ENCODE assay signal across 8 mouse cellular contexts in genomic region chr15:78868398-78868797, GRCm38 (mm10). TPM values are rescaled to one million over a fixed set of nuclear protein-coding genes. Genes with fewer than 3 reads are reported as not detected.
DNase-seq lines count a peak whose midpoint lies in the region; ATAC-seq and TF ChIP-seq lines count a peak whose summit lies in the region.

No protein-coding gene starts in this region.

- no peaks in the 10 kb centered on the region for H3K9me3 ChIP-seq in kidney, embryonic 16.5 days (ENCODE audit: low read length)

- no peak overlapping the region for H3K4me3 ChIP-seq in gastrocnemius, adult 2 months
- H3K4me3 ChIP-seq in kidney, embryonic 16.5 days (ENCODE audit: low read length), result no peak overlapping the region

- no peak overlapping the region for H3K4me2 ChIP-seq in kidney, embryonic 16.5 days (replicated peaks; ENCODE audit: low read depth, low read length)

- H3K4me1 ChIP-seq in kidney, embryonic 16.5 days (ENCODE audit: insufficient read depth, low read length), result peaks cover 26% of the 10 kb centered on the region

- intact Hi-C loops in gastrocnemius, adult 2 months (cut with DNase I), result no loop called here

- DNase-seq in gastrocnemius, adult 2 months, result no peak
- DNase-seq in gastrocnemius, postnatal 4 days (ENCODE audit: low spot score in 2 of 2), result no peak
- peak; percentile 58 for DNase-seq in heart, adult 8-10 months (ENCODE audit: low spot score)
- peak; percentile 83 for DNase-seq in lung, postnatal 36 days
- DNase-seq in adrenal gland, postnatal 4 days (ENCODE audit: low spot score in 2 of 2), result no peak
- DNase-seq in adrenal gland, adult 18-20 months (ENCODE audit: low spot score in 2 of 2), result no peak
- DNase-seq in spleen, postnatal 36 days (ENCODE audit: low spot score in 2 of 2), result no peak

- H3K36me3 ChIP-seq in kidney, embryonic 16.5 days (ENCODE audit: insufficient read depth, low read length), result no peaks in the 10 kb centered on the region

- 6% methylated on average over 9 of the region's 9 CpGs for WGBS in kidney, embryonic 16.5 days

- no peak overlapping the region for H3K9ac ChIP-seq in kidney, embryonic 16.5 days (replicated peaks; ENCODE audit: low read length)

- H3K27ac ChIP-seq in gastrocnemius, adult 2 months, result peak overlapping the region; percentile 56
- peak overlapping the region; percentile 92 for H3K27ac ChIP-seq in kidney, embryonic 16.5 days (ENCODE audit: low read length)

- H3K27me3 ChIP-seq in kidney, embryonic 16.5 days (ENCODE audit: insufficient read depth, low read length), result no peaks in the 10 kb centered on the region

- peak; percentile 75 for ATAC-seq in kidney, embryonic 16.5 days (ENCODE audit: low FRiP score, low TSS enrichment)

- TF ChIP-seq CTCF in gastrocnemius, adult 2 months (IDR thresholded peaks at IDR 0.05), result no peak

RNA-seq across cellular contexts. Expression of gene Gga1, which starts 8.6 kb away (rescaled TPM):
- 10 to 100 TPM; 43.1 to 45.7 TPM for total RNA-seq in gastrocnemius, adult 2 months (2021)
- total RNA-seq in gastrocnemius, postnatal 4 days (2021), result 10 to 100 TPM; 36.8 to 40.9 TPM
- 10 to 100 TPM; 44.8 to 49.1 (median 46.3) TPM for total RNA-seq in heart, adult 8-10 months (2022)
- polyA plus RNA-seq in kidney, embryonic 16.5 days (2015; fragmentation: Nextera tagmentation; extraction: Ambion mirVana), result 54.7 and 61.9 TPM in 2 replicates
- 10 to 100 TPM; 58.8 to 65.5 TPM for total RNA-seq in adrenal gland, postnatal 4 days (2021)
- total RNA-seq in adrenal gland, adult 18-20 months (2021), result 10 to 100 TPM; 55.2 to 57.2 TPM

RNA-seq across cellular contexts. Expression of gene Lgals2, which starts 13.1 kb away (rescaled TPM):
- not detected for total RNA-seq in gastrocnemius, adult 2 months (2021)
- not detected for total RNA-seq in gastrocnemius, postnatal 4 days (2021)
- under 1 TPM in 1 of 4 experiments, not detected in 3; 0.65 TPM for total RNA-seq in heart, adult 8-10 months (2022)
- polyA plus RNA-seq in kidney, embryonic 16.5 days (2015; fragmentation: Nextera tagmentation; extraction: Ambion mirVana), result 0.54 and 0.77 TPM in 2 replicates
- total RNA-seq in adrenal gland, postnatal 4 days (2021), result 1 to 10 TPM; 2.6 to 2.9 TPM
- total RNA-seq in adrenal gland, adult 18-20 months (2021), result under 1 TPM in 1 of 2 experiments, not detected in 1; 0.54 TPM

RNA-seq across cellular contexts. Expression of gene Cdc42ep1, which starts 26.0 kb away (rescaled TPM):
- total RNA-seq in gastrocnemius, adult 2 months (2021), result 1 to 10 TPM; 8.5 to 10.0 TPM
- total RNA-seq in gastrocnemius, postnatal 4 days (2021), result 10 to 100 TPM; 43.2 to 47.6 TPM
- total RNA-seq in heart, adult 8-10 months (2022), result 10 to 100 TPM; 30.5 to 40.3 (median 39.1) TPM
- polyA plus RNA-seq in kidney, embryonic 16.5 days (2015; fragmentation: Nextera tagmentation; extraction: Ambion mirVana), result 58.5 and 59.7 TPM in 2 replicates
- total RNA-seq in adrenal gland, postnatal 4 days (2021), result 10 to 100 TPM; 56.7 to 59.1 TPM
- 10 to 100 TPM; 36.2 to 53.1 TPM for total RNA-seq in adrenal gland, adult 18-20 months (2021)

RNA-seq across cellular contexts. Expression of gene Gm49510, which starts 31.1 kb away (rescaled TPM):
- total RNA-seq in gastrocnemius, adult 2 months (2021), result under 1 TPM in 1 of 2 experiments, not detected in 1; 0.13 TPM
- total RNA-seq in gastrocnemius, postnatal 4 days (2021), result not detected
- total RNA-seq in heart, adult 8-10 months (2022), result not detected
- polyA plus RNA-seq in kidney, embryonic 16.5 days (2015; fragmentation: Nextera tagmentation; extraction: Ambion mirVana), result 0.37 and 0.70 TPM in 2 replicates
- not detected for total RNA-seq in adrenal gland, postnatal 4 days (2021)
- not detected for total RNA-seq in adrenal gland, adult 18-20 months (2021)

RNA-seq across cellular contexts. Expression of gene Sh3bp1, which starts 31.2 kb away (rescaled TPM):
- 1 to 10 TPM; 1.4 to 2.0 TPM for total RNA-seq in gastrocnemius, adult 2 months (2021)
- total RNA-seq in gastrocnemius, postnatal 4 days (2021), result 10 to 100 TPM; 14.6 to 16.4 TPM
- 1 to 10 TPM; 2.6 to 6.3 (median 4.1) TPM for total RNA-seq in heart, adult 8-10 months (2022)
- polyA plus RNA-seq in kidney, embryonic 16.5 days (2015; fragmentation: Nextera tagmentation; extraction: Ambion mirVana), result 33.1 and 41.0 TPM in 2 replicates
- 10 to 100 TPM; 25.3 to 26.0 TPM for total RNA-seq in adrenal gland, postnatal 4 days (2021)
- 1 to 10 TPM; 4.1 to 6.5 TPM for total RNA-seq in adrenal gland, adult 18-20 months (2021)

Comparison
In these comparisons a context has a peak if more than half of its experiments do, and no peak if none do; other contexts are left out.
1. DNase-seq: peak in heart, adult 8-10 months (single experiment) and lung, postnatal 36 days (single experiment); none in gastrocnemius, adult 2 months (single experiment), gastrocnemius, postnatal 4 days (0 of 2), adrenal gland, postnatal 4 days (0 of 2), adrenal gland, adult 18-20 months (0 of 2) and spleen, postnatal 36 days (0 of 2).